Comparison of ENCODE assay signal across 16 mouse cellular contexts in genomic region chr17:27675453-27675852, GRCm38 (mm10). TPM values are rescaled to one million over a fixed set of nuclear protein-coding genes. Genes with fewer than 3 reads are reported as not detected.
DNase-seq lines count a peak whose midpoint lies in the region; ATAC-seq and TF ChIP-seq lines count a peak whose summit lies in the region.
"Had no signal": no experiment of that assay in that cellular context is flagged by ENCODE, and none has a peak within 500 bp of the region (broad histone marks: within the 10 kb centered on the region; RNA-seq: fewer than 3 reads in every experiment).

No protein-coding gene starts in this region.

- H3K4me3 ChIP-seq in kidney, postnatal 0 days (replicated peaks; ENCODE audit: low read depth, low read length), result no peak overlapping the region
- no peak overlapping the region for H3K4me3 ChIP-seq in midbrain, postnatal 0 days (ENCODE audit: low read depth, low read length)
- no peak overlapping the region for H3K4me3 ChIP-seq in midbrain, embryonic 15.5 days
- no peak overlapping the region for H3K4me3 ChIP-seq in thymus, adult 2 months (ENCODE audit: control insufficient read depth, insufficient read depth, low read length)
- H3K4me3 ChIP-seq: embryonic facial prominence, embryonic 15.5 days; intestine, embryonic 15.5 days; limb, embryonic 13.5 days; megakaryocyte, embryonic 14.5 days; myocyte had no signal

- H3K4me2 ChIP-seq in kidney, postnatal 0 days (ENCODE audit: low read length), result no peak overlapping the region
- no peak overlapping the region for H3K4me2 ChIP-seq in midbrain, postnatal 0 days (ENCODE audit: low read depth, low read length, poor library complexity, severe bottlenecking)
- H3K4me2 ChIP-seq in midbrain, embryonic 15.5 days, result no peak overlapping the region
- H3K4me2 ChIP-seq: embryonic facial prominence, embryonic 15.5 days; intestine, embryonic 15.5 days; limb, embryonic 13.5 days had no signal

- TF ChIP-seq POLR2A in thymus, adult 2 months (IDR thresholded peaks at IDR 0.05; ENCODE audit: control insufficient read depth, extremely low read depth, insufficient read depth, low read length, poor library complexity), result no peak

- H3K27ac ChIP-seq in kidney, postnatal 0 days, result no peak overlapping the region
- no peak overlapping the region for H3K27ac ChIP-seq in midbrain, postnatal 0 days (ENCODE audit: low read depth, low read length)
- H3K27ac ChIP-seq in midbrain, embryonic 15.5 days, result no peak overlapping the region
- no peak overlapping the region for H3K27ac ChIP-seq in thymus, adult 2 months (ENCODE audit: control insufficient read depth, insufficient read depth, low read length)
- H3K27ac ChIP-seq: embryonic facial prominence, embryonic 15.5 days; intestine, embryonic 15.5 days; limb, embryonic 13.5 days had no signal

- no peaks in the 10 kb centered on the region for H3K4me1 ChIP-seq in kidney, postnatal 0 days (replicated peaks; ENCODE audit: insufficient read depth, low read length)
- no peaks in the 10 kb centered on the region for H3K4me1 ChIP-seq in midbrain, postnatal 0 days (ENCODE audit: insufficient read depth, low read length)
- peaks cover 22% of the 10 kb centered on the region for H3K4me1 ChIP-seq in midbrain, embryonic 15.5 days
- H3K4me1 ChIP-seq in thymus, adult 2 months (replicated peaks; ENCODE audit: control insufficient read depth, insufficient read depth, low read length), result no peaks in the 10 kb centered on the region

- ATAC-seq in kidney, postnatal 0 days (replicated peaks; ENCODE audit: low FRiP score, low read depth), result no peak
- no peak for ATAC-seq in midbrain, postnatal 0 days (ENCODE audit: low FRiP score)
- no peak for ATAC-seq in midbrain, embryonic 15.5 days (replicated peaks)
- ATAC-seq: intestine, embryonic 15.5 days had no signal

- TF ChIP-seq CTCF in kidney, postnatal 0 days (IDR thresholded peaks at IDR 0.05; ENCODE audit: low read depth), result peak; percentile 43
- peak; percentile 52 for TF ChIP-seq CTCF in midbrain, postnatal 0 days (IDR thresholded peaks at IDR 0.05)
- no peak for TF ChIP-seq CTCF in thymus, adult 2 months (IDR thresholded peaks at IDR 0.05; ENCODE audit: borderline replicate concordance, control insufficient read depth, extremely low read depth, insufficient read depth, low read length, poor library complexity)

- H3K27me3 ChIP-seq in kidney, postnatal 0 days (ENCODE audit: insufficient read depth, low read length), result no peaks in the 10 kb centered on the region
- no peaks in the 10 kb centered on the region for H3K27me3 ChIP-seq in midbrain, postnatal 0 days (ENCODE audit: insufficient read depth, low read length)
- no peaks in the 10 kb centered on the region for H3K27me3 ChIP-seq in midbrain, embryonic 15.5 days (replicated peaks)
- H3K27me3 ChIP-seq in thymus, adult 2 months (ENCODE audit: control insufficient read depth, insufficient read depth, low read length), result no peaks in the 10 kb centered on the region
- H3K27me3 ChIP-seq: embryonic facial prominence, embryonic 15.5 days; intestine, embryonic 15.5 days; limb, embryonic 13.5 days had no signal

- 43% methylated on average over 9 of the region's 9 CpGs for WGBS in kidney, postnatal 0 days
- 70% methylated on average over 9 of the region's 9 CpGs for WGBS in midbrain, postnatal 0 days
- WGBS in midbrain, embryonic 15.5 days, result 75% methylated on average over 9 of the region's 9 CpGs
- WGBS in thymus, adult 2 months, result 65% methylated on average over 9 of the region's 9 CpGs

- no peak overlapping the region for H3K9ac ChIP-seq in kidney, postnatal 0 days (ENCODE audit: low read depth, low read length)
- H3K9ac ChIP-seq in midbrain, postnatal 0 days (replicated peaks; ENCODE audit: low read length, poor library complexity, severe bottlenecking), result no peak overlapping the region
- no peak overlapping the region for H3K9ac ChIP-seq in midbrain, embryonic 15.5 days
- H3K9ac ChIP-seq: embryonic facial prominence, embryonic 15.5 days; intestine, embryonic 15.5 days; limb, embryonic 13.5 days had no signal

- peak; percentile 50 to 54 for DNase-seq in cerebellum, adult 18-20 months
- DNase-seq in cerebellum, adult 8-10 months, result no peak
- DNase-seq in kidney, postnatal 0 days (ENCODE audit: low spot score), result peak; percentile 21
- DNase-seq in kidney, postnatal 10 days, result no peak
- DNase-seq in midbrain, postnatal 0 days (ENCODE audit: low spot score), result no peak
- DNase-seq in thymus, adult 2 months, result no peak
- DNase-seq in layer of hippocampus, adult 8-10 months (ENCODE audit: low spot score in 2 of 2), result no peak
- DNase-seq: adrenal gland, postnatal 14 days had no signal

- no peaks in the 10 kb centered on the region for H3K36me3 ChIP-seq in kidney, postnatal 0 days (ENCODE audit: insufficient read depth, low read length)
- no peaks in the 10 kb centered on the region for H3K36me3 ChIP-seq in midbrain, postnatal 0 days (ENCODE audit: insufficient read depth, low read length)
- H3K36me3 ChIP-seq in midbrain, embryonic 15.5 days (replicated peaks), result no peaks in the 10 kb centered on the region
- no peaks in the 10 kb centered on the region for H3K36me3 ChIP-seq in thymus, adult 2 months (ENCODE audit: control insufficient read depth, insufficient read depth, low read length)
- H3K36me3 ChIP-seq: embryonic facial prominence, embryonic 15.5 days; intestine, embryonic 15.5 days; limb, embryonic 13.5 days had no signal

- H3K9me3 ChIP-seq in kidney, postnatal 0 days (replicated peaks; ENCODE audit: low read length), result no peaks in the 10 kb centered on the region
- H3K9me3 ChIP-seq in midbrain, postnatal 0 days (ENCODE audit: low read length), result no peaks in the 10 kb centered on the region
- H3K9me3 ChIP-seq in midbrain, embryonic 15.5 days, result no peaks in the 10 kb centered on the region
- H3K9me3 ChIP-seq: embryonic facial prominence, embryonic 15.5 days; intestine, embryonic 15.5 days; limb, embryonic 13.5 days had no signal

RNA-seq across cellular contexts. Expression of gene Pacsin1, which starts 20.1 kb away (rescaled TPM):
- 1.6 and 1.7 TPM in 2 replicates for polyA plus RNA-seq in kidney, postnatal 0 days (2015; fragmentation: Nextera tagmentation; extraction: Ambion mirVana)
- total RNA-seq in midbrain, postnatal 0 days (2014; rRNA removed), result 47.0 and 50.3 TPM in 2 replicates
- 85.2 and 87.6 TPM in 2 replicates for polyA plus RNA-seq in midbrain, postnatal 0 days (2015; fragmentation: Nextera tagmentation; extraction: Ambion mirVana)
- 55.5 and 55.7 TPM in 2 replicates for polyA plus RNA-seq in midbrain, embryonic 15.5 days (2015; fragmentation: Nextera tagmentation; extraction: Ambion mirVana)
- polyA plus RNA-seq in thymus, adult 2 months (2012; rRNA removed), result 24.0 and 24.7 TPM in 2 replicates
- 100 to 1,000 TPM; 308 to 331 (median 324) TPM for total RNA-seq in layer of hippocampus, adult 8-10 months (2022)

RNA-seq across cellular contexts. Expression of gene Rps10, which starts 39.0 kb away (rescaled TPM):
- polyA plus RNA-seq in kidney, postnatal 0 days (2015; fragmentation: Nextera tagmentation; extraction: Ambion mirVana), result 1,042 and 1,140 TPM in 2 replicates
- 1,349 and 1,717 TPM in 2 replicates for total RNA-seq in midbrain, postnatal 0 days (2014; rRNA removed)
- polyA plus RNA-seq in midbrain, postnatal 0 days (2015; fragmentation: Nextera tagmentation; extraction: Ambion mirVana), result 447 and 461 TPM in 2 replicates
- polyA plus RNA-seq in midbrain, embryonic 15.5 days (2015; fragmentation: Nextera tagmentation; extraction: Ambion mirVana), result 417 and 421 TPM in 2 replicates
- 1,664 and 2,025 TPM in 2 replicates for polyA plus RNA-seq in thymus, adult 2 months (2012; rRNA removed)
- 100 to 1,000 TPM; 403 to 610 (median 491) TPM for total RNA-seq in layer of hippocampus, adult 8-10 months (2022)

RNA-seq across cellular contexts. Expression of gene RPS10-NUDT3, which starts 40.4 kb away (rescaled TPM):
- not detected in 2 replicates for polyA plus RNA-seq in kidney, postnatal 0 days (2015; fragmentation: Nextera tagmentation; extraction: Ambion mirVana)
- total RNA-seq in midbrain, postnatal 0 days (2014; rRNA removed), result not detected in 2 replicates
- not detected in 2 replicates for polyA plus RNA-seq in midbrain, postnatal 0 days (2015; fragmentation: Nextera tagmentation; extraction: Ambion mirVana)
- polyA plus RNA-seq in midbrain, embryonic 15.5 days (2015; fragmentation: Nextera tagmentation; extraction: Ambion mirVana), result not detected in 2 replicates
- not detected in 2 replicates for polyA plus RNA-seq in thymus, adult 2 months (2012; rRNA removed)
- 1 to 10 TPM in 1 of 4 experiments, not detected in 3; 1.6 TPM for total RNA-seq in layer of hippocampus, adult 8-10 months (2022)
- total RNA-seq: adrenal gland, postnatal 14 days; gastrocnemius, postnatal 4 days; layer of hippocampus, postnatal 14 days had no signal
- polyA plus RNA-seq: embryonic facial prominence, embryonic 15.5 days; intestine, embryonic 15.5 days; limb, embryonic 13.5 days; myocyte had no signal

RNA-seq across cellular contexts. Expression of gene Nudt3, which starts 52.2 kb away (rescaled TPM):
- polyA plus RNA-seq in kidney, postnatal 0 days (2015; fragmentation: Nextera tagmentation; extraction: Ambion mirVana), result 69.5 and 70.2 TPM in 2 replicates
- 280 and 286 TPM in 2 replicates for total RNA-seq in midbrain, postnatal 0 days (2014; rRNA removed)
- 203 and 211 TPM in 2 replicates for polyA plus RNA-seq in midbrain, postnatal 0 days (2015; fragmentation: Nextera tagmentation; extraction: Ambion mirVana)
- polyA plus RNA-seq in midbrain, embryonic 15.5 days (2015; fragmentation: Nextera tagmentation; extraction: Ambion mirVana), result 251 and 274 TPM in 2 replicates
- polyA plus RNA-seq in thymus, adult 2 months (2012; rRNA removed), result 86.3 and 110 TPM in 2 replicates
- total RNA-seq in layer of hippocampus, adult 8-10 months (2022), result 100 to 1,000 TPM; 470 to 533 (median 501) TPM

RNA-seq across cellular contexts. Expression of gene Spdef, which starts 53.3 kb away (rescaled TPM):
- 0.26 and 0.30 TPM in 2 replicates for polyA plus RNA-seq in kidney, postnatal 0 days (2015; fragmentation: Nextera tagmentation; extraction: Ambion mirVana)
- total RNA-seq in midbrain, postnatal 0 days (2014; rRNA removed), result 3.7 and 4.0 TPM in 2 replicates
- 3.9 and 4.7 TPM in 2 replicates for polyA plus RNA-seq in midbrain, postnatal 0 days (2015; fragmentation: Nextera tagmentation; extraction: Ambion mirVana)
- polyA plus RNA-seq in midbrain, embryonic 15.5 days (2015; fragmentation: Nextera tagmentation; extraction: Ambion mirVana), result 1.6 and 1.8 TPM in 2 replicates
- polyA plus RNA-seq in thymus, adult 2 months (2012; rRNA removed), result 0.58 and 0.99 TPM in 2 replicates
- under 1 TPM in 3 of 4 experiments, not detected in 1; 0.25 to 0.63 (median 0.31) TPM for total RNA-seq in layer of hippocampus, adult 8-10 months (2022)
- total RNA-seq: adrenal gland, postnatal 14 days had no signal

Comparison
In these comparisons a context has a peak if more than half of its experiments do, and no peak if none do; other contexts are left out.
1. DNase-seq: peak in cerebellum, adult 18-20 months (2 of 2) and kidney, postnatal 0 days (single experiment); none in cerebellum, adult 8-10 months (single experiment), kidney, postnatal 10 days (single experiment), midbrain, postnatal 0 days (single experiment), thymus, adult 2 months (single experiment) and layer of hippocampus, adult 8-10 months (0 of 2).